Mouse (Mus musculus) forebrain, embryonic 15.5 days (tissue): ENCODE measurements around the gene Atp8a2. TPM values are rescaled to one million over a fixed set of nuclear protein-coding genes. Genes with fewer than 3 reads are reported as not detected.
A peak's percentile ranks its signal among the peaks of the same experiment; 100 is the strongest.

Experiments used
- ATAC-seq: fragments of 200-750 bp; cut with Nextera tagmentation; replicated peaks from 2 replicates; pipeline ENCODE4 v1.8.0; 2017; ENCODE audit warnings: mild to moderate bottlenecking, moderate TSS enrichment, moderate library complexity
- H3K27ac ChIP-seq: fragments of 300-500 bp; sonication (generic); replicated peaks from 2 replicates; pipeline ENCODE4 v1.5.1; 2015; ENCODE audit warnings: mild to moderate bottlenecking, inconsistent platforms
- H3K27me3 ChIP-seq: fragments of 300-500 bp; sonication (generic); 2 replicates; pipeline ENCODE4 v1.6.1; 2015; ENCODE audit warnings: inconsistent platforms
- H3K36me3 ChIP-seq: fragments of 300-500 bp; sonication (generic); 2 replicates; pipeline ENCODE4 v1.6.1; 2015; ENCODE audit warnings: mild to moderate bottlenecking, inconsistent platforms
- H3K4me1 ChIP-seq: fragments of 300-500 bp; sonication (generic); 2 replicates; pipeline ENCODE4 v1.6.1; 2015; ENCODE audit warnings: inconsistent platforms
- H3K4me2 ChIP-seq: fragments of 300-500 bp; sonication (generic); replicated peaks from 2 replicates; pipeline ENCODE4 v1.6.1; 2015; ENCODE audit warnings: mild to moderate bottlenecking, inconsistent platforms
- H3K4me3 ChIP-seq: fragments of 300-500 bp; sonication (generic); 2 replicates; pipeline ENCODE4 v1.5.1; 2015; ENCODE audit warnings: mild to moderate bottlenecking, inconsistent platforms
- H3K9ac ChIP-seq: fragments of 300-500 bp; sonication (generic); replicated peaks from 2 replicates; pipeline ENCODE4 v1.6.1; 2015; ENCODE audit warnings: mild to moderate bottlenecking, inconsistent platforms
- H3K9me3 ChIP-seq: fragments of 300-500 bp; sonication (generic); 2 replicates; pipeline ENCODE4 v1.6.1; 2016; ENCODE audit warnings: inconsistent platforms
- WGBS: fragments of 180-500 bp; shearing (Covaris S2); methylation state at CpG from one replicate; pipeline ENCODE4 v1.1.7; 2015; ENCODE audit warnings: mixed read lengths; 5-methylcytosine and 5-hydroxymethylcytosine counted together
- polyA plus RNA-seq: library from polyadenylated mRNA; unstranded; fragments of >200 nt; fragmentation: Nextera tagmentation; extraction: Ambion mirVana; gene quantifications from 2 replicates; pipeline ENCODE4 v1.2.1, GENCODE M21; 2015

Atp8a2 gene
- polyA plus RNA-seq = 31.7 and 33.6 TPM in 2 replicates

DNA sequence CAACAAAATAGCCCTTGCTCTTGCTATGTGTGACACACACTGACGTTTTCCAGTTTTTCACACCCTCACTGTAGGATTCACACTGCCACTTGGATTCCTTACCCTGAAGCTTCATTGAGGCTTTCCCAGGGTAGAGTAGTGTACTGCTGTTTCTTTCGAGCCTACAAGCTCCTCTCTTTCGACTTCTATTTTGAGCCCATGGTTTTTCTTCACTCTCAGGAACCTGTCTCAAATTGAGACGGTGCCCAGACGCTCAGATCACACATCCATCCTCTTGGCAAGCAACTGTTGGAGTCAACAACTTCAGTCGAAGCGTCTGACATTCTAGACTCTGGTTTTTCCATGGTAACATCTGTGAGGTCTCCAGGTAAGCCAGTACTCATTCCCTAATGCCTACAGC, at the start of gene Atp8a2:
TSS of gene Atp8a2 (minus strand) at position 296 of the 400 bp plus-strand sequence.
- Histone ChIP-seq H3K4me1 (no peaks in the 10 kb centered on the region), H3K4me3 (no peak within 1 kb of the TSS), H3K27me3 (no peaks in the 10 kb centered on the region), H3K36me3 (no peaks in the 10 kb centered on the region), H3K4me2 (no peak within 1 kb of the TSS), H3K9ac (no peak within 1 kb of the TSS), H3K9me3 (no peaks in the 10 kb centered on the region), H3K27ac (peak within 1 kb of the TSS; percentile 3; the same call in 1 of the 2 replicates)
- 78% methylated on average over 7 of the region's 7 CpGs for WGBS
- no peak for ATAC-seq

DNA sequence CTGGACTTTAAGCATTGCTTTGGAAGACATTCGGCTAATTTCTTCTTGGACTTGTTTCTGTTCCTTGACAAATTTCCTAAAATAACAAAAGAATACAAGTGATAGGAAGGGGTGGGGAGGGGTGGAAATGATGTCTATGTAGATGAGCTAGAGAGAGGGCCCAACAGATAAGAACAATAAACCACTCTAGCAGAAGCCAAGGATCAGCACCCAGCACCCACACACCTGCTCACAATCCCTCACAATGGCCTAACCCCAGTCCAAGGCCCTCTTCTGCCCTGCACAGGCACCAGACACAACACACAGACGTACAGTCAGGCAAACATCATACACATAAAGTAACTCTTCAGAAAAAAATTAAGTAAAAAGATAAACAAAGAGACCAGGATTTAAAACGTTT, 41.6 kb upstream of the Atp8a2 start:
- no peak overlapping the region for H3K4me2 ChIP-seq
- H3K27ac ChIP-seq = no peak overlapping the region
- H3K4me3 ChIP-seq = no peak overlapping the region
- no peaks in the 10 kb centered on the region for H3K4me1 ChIP-seq
- WGBS = 88% methylated on average over 3 of the region's 3 CpGs
- H3K36me3 ChIP-seq = peaks cover 60% of the 10 kb centered on the region
- H3K9ac ChIP-seq = no peak overlapping the region
- no peaks in the 10 kb centered on the region for H3K9me3 ChIP-seq
- ATAC-seq = no peak
- no peaks in the 10 kb centered on the region for H3K27me3 ChIP-seq

DNA sequence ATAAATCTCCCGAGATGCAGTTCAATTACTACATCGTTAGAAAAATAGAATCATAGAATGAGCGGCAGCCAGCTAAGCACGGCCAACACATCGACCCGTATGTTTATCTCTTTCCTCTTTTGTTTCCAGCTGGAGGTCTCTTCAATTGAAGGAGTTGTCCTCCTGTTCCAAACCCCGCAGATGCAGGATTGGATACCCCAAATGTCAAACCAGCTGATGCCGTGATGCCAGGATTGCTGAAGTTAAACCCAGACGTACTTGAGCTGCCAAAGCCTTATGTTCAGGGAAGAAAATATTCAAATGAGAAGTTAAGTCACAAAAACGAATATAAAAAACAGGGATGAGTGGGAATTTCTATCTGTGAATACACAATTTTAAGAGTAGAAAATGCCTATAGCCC, 22.9 kb upstream of the Atp8a2 start:
- H3K27ac ChIP-seq = peak overlapping the region; percentile 54
- no peaks in the 10 kb centered on the region for H3K27me3 ChIP-seq
- no peak overlapping the region for H3K9ac ChIP-seq
- 73% methylated on average over 10 of the region's 10 CpGs for WGBS
- H3K4me2 ChIP-seq = no peak overlapping the region
- H3K9me3 ChIP-seq = no peaks in the 10 kb centered on the region
- peaks cover 26% of the 10 kb centered on the region for H3K36me3 ChIP-seq
- H3K4me3 ChIP-seq = no peak overlapping the region
- H3K4me1 ChIP-seq = no peaks in the 10 kb centered on the region
- ATAC-seq = no peak

DNA sequence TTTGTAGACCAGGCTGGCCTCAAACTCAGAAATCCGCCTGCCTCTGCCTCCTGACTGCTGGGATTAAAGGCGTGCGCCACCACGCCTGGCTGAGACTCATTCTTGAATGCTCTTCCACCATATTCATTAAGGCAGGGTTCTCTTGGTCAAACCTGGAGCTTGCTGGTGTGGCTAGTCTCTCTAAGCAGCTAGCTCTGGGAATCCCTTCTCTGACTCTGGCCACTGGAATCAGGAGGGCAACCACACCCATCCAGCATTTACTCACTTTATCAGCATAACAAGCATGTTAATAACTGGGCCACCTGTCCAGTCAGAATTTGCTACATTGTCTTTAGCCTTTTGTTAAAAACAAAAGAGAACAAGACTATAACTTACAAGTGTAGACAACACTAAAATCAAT, 20.6 kb upstream of the Atp8a2 start:
- peaks cover 23% of the 10 kb centered on the region for H3K36me3 ChIP-seq
- H3K9me3 ChIP-seq = no peaks in the 10 kb centered on the region
- WGBS = 97% methylated on average over 4 of the region's 4 CpGs
- no peak overlapping the region for H3K4me2 ChIP-seq
- no peak overlapping the region for H3K27ac ChIP-seq
- H3K27me3 ChIP-seq = no peaks in the 10 kb centered on the region
- no peak overlapping the region for H3K9ac ChIP-seq
- no peaks in the 10 kb centered on the region for H3K4me1 ChIP-seq
- no peak for ATAC-seq
- no peak overlapping the region for H3K4me3 ChIP-seq

DNA sequence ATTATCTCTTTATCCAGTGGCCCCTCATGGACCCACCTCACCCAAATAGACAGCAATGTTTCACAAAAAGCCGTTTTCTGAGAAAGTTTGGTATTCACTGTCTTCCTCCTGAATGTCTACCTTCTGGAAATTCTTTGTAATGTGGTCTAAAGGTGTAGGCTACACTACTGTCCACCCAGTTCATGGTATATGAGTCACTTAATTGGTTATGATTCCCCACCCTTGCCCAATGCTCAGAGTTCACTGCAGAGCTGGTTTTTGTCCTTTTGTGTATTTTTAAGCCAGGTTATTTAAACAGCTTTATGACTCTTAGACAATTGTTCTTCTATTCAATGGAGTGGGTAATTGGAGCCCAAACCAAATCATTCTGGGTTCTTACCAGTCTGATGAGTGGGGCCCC, 19.1 kb upstream of the Atp8a2 start:
- no peaks in the 10 kb centered on the region for H3K4me1 ChIP-seq

DNA sequence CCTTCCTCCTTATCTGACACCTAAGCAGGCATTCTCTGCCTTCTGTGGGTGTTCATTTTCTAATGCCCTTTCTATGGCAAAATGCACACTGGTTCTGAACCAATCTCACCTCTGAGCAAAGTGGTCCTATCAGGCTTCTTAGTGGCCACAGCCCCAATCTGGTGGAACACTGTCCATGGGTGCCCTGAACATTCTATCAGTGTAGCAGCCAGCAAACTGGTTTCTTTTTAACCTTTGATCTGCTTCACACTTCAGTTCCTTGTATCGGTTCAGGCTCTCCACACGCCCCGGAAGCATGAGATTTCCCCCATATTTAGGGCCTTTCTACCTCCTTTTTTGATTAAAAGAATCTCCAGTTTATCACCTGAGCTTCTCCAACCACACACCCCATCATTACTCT, 18.0 kb upstream of the Atp8a2 start:
- no peak overlapping the region for H3K4me2 ChIP-seq
- H3K27me3 ChIP-seq = no peaks in the 10 kb centered on the region
- WGBS = 95% methylated on average over 3 of the region's 3 CpGs
- H3K36me3 ChIP-seq = peaks cover 14% of the 10 kb centered on the region
- no peak for ATAC-seq
- no peak overlapping the region for H3K4me3 ChIP-seq
- H3K4me1 ChIP-seq = no peaks in the 10 kb centered on the region
- no peaks in the 10 kb centered on the region for H3K9me3 ChIP-seq
- H3K27ac ChIP-seq = no peak overlapping the region
- H3K9ac ChIP-seq = no peak overlapping the region

More for the DNA sequence above, 19.1 kb upstream of the Atp8a2 start:
- H3K36me3 ChIP-seq = peaks cover 18% of the 10 kb centered on the region
- no peak overlapping the region for H3K4me3 ChIP-seq
- no peaks in the 10 kb centered on the region for H3K27me3 ChIP-seq
- no peak overlapping the region for H3K27ac ChIP-seq
- no peak for ATAC-seq
- no peaks in the 10 kb centered on the region for H3K9me3 ChIP-seq
- 98% methylated on average over 1 of the region's 1 CpGs for WGBS
- no peak overlapping the region for H3K9ac ChIP-seq
- no peak overlapping the region for H3K4me2 ChIP-seq

DNA sequence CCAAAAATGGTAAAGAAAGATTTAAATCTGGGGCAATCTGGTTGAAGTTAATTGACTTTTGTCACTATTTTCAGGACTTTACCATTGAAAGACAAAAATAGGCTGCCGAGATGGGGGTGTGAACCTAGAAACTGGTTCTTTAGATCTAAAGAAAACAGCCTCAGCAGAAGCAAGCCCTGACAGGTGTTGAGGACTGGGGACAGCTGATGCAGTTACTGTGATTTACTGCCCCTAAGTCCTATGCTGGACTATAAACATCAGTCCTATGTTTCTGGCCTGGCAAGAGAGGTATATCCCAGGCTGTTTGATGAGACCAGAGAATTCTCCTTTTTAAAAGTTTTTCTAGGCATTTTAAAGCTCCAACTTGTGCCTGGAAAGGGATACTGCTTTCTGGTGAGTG, 17.1 kb upstream of the Atp8a2 start:
- Histone ChIP-seq H3K27me3 (no peaks in the 10 kb centered on the region), H3K9ac (no peak overlapping the region), H3K27ac (no peak overlapping the region), H3K4me1 (no peaks in the 10 kb centered on the region), H3K9me3 (no peaks in the 10 kb centered on the region), H3K4me3 (no peak overlapping the region), H3K4me2 (no peak overlapping the region), H3K36me3 (peaks cover 9% of the 10 kb centered on the region; the same call in 1 of the 2 replicates)
- ATAC-seq = no peak
- 80% methylated on average over 1 of the region's 1 CpGs for WGBS

DNA sequence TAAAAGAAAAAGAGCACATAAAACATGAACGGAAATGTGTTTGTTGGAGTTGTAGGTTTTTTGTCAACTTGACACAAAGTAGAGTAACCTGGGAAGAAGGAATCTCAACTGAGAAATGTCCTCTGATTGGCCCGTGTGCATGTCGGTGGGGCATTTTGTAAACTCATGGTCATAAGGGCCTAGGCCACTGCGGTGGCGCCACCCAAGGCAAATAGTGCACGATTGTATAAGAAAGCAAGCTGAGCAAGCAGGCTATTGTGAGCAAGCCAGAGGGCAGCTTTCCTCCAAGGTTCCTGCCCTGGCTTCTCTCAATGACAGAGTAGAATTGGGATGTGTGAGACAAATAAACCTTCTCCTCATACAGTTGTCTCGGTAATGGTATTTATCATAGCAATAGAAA, 12.2 kb upstream of the Atp8a2 start:
- H3K27me3 ChIP-seq = no peaks in the 10 kb centered on the region
- H3K4me3 ChIP-seq = no peak overlapping the region
- H3K9me3 ChIP-seq = no peaks in the 10 kb centered on the region
- H3K9ac ChIP-seq = no peak overlapping the region
- H3K4me1 ChIP-seq = no peaks in the 10 kb centered on the region
- no peaks in the 10 kb centered on the region for H3K36me3 ChIP-seq
- no peak overlapping the region for H3K27ac ChIP-seq
- no peak for ATAC-seq
- WGBS = 91% methylated on average over 7 of the region's 7 CpGs
- H3K4me2 ChIP-seq = no peak overlapping the region

DNA sequence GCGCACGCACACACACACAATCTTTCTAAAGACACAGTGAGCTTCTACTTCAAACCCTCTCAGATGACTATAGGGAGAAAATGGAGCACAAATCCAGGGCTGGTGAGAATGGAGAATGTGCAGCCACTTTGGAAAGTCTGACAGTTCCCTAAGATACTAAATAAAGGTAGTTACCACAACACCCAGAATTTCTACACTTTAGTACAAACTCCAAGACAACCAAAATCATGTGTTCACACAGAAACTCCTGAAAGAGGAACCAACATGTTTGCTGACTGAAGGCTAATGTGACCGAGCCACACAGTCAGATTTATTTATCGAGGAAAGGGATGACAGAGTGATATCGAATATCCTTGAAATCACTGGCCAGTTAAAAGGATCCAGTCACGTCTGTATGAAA, 8.0 kb upstream of the Atp8a2 start:
- no peak overlapping the region for H3K9ac ChIP-seq
- H3K4me2 ChIP-seq = no peak overlapping the region
- no peak for ATAC-seq
- H3K27ac ChIP-seq = no peak overlapping the region
- H3K4me1 ChIP-seq = no peaks in the 10 kb centered on the region
- H3K27me3 ChIP-seq = no peaks in the 10 kb centered on the region
- H3K4me3 ChIP-seq = no peak overlapping the region
- H3K36me3 ChIP-seq = no peaks in the 10 kb centered on the region
- H3K9me3 ChIP-seq = no peaks in the 10 kb centered on the region
- WGBS = 96% methylated on average over 6 of the region's 6 CpGs

DNA sequence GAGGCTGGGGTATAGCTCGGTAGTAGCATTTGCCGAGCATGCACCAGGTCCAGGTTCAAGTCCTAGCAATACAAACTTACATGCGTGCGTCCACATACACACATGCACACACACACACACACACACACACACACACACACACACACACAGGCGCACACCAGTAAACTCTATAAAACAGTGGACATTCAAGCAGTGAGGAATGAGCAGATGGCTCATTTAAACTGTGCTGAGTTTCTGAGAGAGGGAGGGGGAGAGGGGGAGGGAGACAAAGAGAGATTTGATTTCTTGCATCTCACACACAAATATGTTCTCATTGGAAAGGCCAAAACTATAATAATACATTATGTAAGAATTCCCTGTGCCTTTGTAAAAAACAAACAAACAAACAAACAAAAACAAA, 980 bp downstream of the Atp8a2 start:
- ATAC-seq = peak; percentile 63
- 79% methylated on average over 5 of the region's 5 CpGs for WGBS
- H3K27me3 ChIP-seq = no peaks in the 10 kb centered on the region
- H3K36me3 ChIP-seq = no peaks in the 10 kb centered on the region
- H3K4me1 ChIP-seq = no peaks in the 10 kb centered on the region
- H3K4me3 ChIP-seq = no peak overlapping the region
- no peak overlapping the region for H3K4me2 ChIP-seq
- no peak overlapping the region; the same call in 1 of the 2 replicates for H3K27ac ChIP-seq
- no peaks in the 10 kb centered on the region for H3K9me3 ChIP-seq
- no peak overlapping the region for H3K9ac ChIP-seq

DNA sequence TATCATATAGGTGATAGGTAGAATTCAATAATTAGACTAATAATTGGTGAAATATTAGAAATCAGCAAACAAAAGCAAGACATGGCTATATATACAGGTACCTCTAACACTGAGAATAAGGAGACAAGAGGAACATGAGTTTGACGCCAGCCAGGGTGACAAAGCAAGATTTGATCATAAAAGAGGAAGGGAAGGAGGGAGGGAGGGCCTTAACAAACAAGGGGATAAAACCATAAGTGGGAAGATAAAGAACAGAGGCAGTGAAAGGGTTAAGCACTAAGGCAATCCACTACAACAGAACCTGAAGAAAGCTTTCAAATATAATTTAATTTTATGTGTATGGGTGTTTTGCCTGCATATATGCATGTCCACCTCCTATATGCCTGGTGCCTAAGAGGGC, 2.4 kb downstream of the Atp8a2 start:
- H3K4me1 ChIP-seq = no peaks in the 10 kb centered on the region
- H3K4me2 ChIP-seq = no peak overlapping the region
- no peaks in the 10 kb centered on the region for H3K27me3 ChIP-seq
- ATAC-seq = no peak
- no peaks in the 10 kb centered on the region for H3K9me3 ChIP-seq
- H3K9ac ChIP-seq = no peak overlapping the region
- H3K27ac ChIP-seq = no peak overlapping the region
- WGBS = 80% methylated on average over 1 of the region's 1 CpGs
- H3K36me3 ChIP-seq = no peaks in the 10 kb centered on the region
- no peak overlapping the region for H3K4me3 ChIP-seq

DNA sequence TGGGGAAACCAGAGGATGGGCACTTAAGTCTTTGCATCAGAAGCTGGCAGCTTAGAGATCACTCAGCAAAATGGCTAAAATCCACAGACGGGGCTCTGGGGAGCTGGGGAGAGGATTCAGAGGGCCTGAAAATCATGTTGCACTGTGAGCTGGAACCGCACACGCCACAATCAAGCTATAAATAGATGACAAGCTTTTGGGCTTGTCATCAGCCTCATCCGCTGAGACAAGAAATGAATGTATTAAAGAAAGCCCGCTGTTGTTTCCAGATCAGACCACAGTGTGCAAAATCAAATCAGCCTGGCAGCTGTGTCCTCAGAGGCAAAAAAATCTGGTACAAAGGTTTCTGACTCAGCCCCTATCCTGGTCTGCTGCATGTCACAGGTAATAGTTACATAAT, 7.2 kb downstream of the Atp8a2 start:
- WGBS = 79% methylated on average over 5 of the region's 5 CpGs

DNA sequence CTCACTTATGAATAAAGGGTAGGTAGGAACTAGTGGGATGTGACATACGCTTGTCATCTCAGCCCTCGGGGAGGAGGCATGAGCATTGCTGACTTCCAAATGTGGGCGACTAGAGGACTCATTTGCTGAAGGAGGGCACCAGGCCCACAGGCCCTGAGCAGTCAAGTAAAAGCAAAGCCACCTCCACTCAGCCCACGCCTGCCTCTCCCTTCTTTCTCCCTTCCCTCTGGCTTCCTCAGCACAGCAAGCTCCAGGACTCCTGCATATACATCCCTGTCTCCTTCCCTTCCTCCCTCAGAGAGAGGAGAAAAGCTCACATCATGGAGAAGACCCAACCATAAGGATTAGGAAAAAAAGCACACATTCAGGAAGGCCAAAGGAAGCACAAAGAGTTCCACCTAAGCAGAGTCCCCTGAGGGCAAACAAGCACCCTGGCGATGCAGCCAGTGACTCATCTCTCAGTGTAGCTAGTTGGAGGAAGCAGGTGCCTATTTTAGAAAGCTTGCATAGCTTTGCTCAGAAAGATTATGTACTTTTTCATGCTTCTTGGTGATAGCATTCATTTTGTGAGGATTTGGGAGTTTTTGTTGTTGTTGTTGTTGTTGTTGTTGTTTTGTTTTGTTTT, 8.7 kb downstream of the Atp8a2 start:
- Histone ChIP-seq H3K4me1 (no peaks in the 10 kb centered on the region), H3K4me3 (no peak overlapping the region), H3K9me3 (no peaks in the 10 kb centered on the region), H3K4me2 (no peak overlapping the region), H3K9ac (no peak overlapping the region), H3K27ac (no peak overlapping the region), H3K27me3 (no peaks in the 10 kb centered on the region), H3K36me3 (no peaks in the 10 kb centered on the region)
- ATAC-seq = no peak
- WGBS = 80% methylated on average over 5 of the region's 5 CpGs

More for the DNA sequence above, 7.2 kb downstream of the Atp8a2 start:
- Histone ChIP-seq H3K9me3 (no peaks in the 10 kb centered on the region), H3K27me3 (no peaks in the 10 kb centered on the region), H3K36me3 (no peaks in the 10 kb centered on the region), H3K9ac (no peak overlapping the region), H3K27ac (no peak overlapping the region), H3K4me2 (no peak overlapping the region), H3K4me3 (no peak overlapping the region), H3K4me1 (no peaks in the 10 kb centered on the region)
- ATAC-seq = no peak
